Mouse (Mus musculus) left cerebral cortex, adult 6 months (tissue): ENCODE data around the gene Psg19. TPM values are rescaled to one million over a fixed set of nuclear protein-coding genes. Genes with fewer than 3 reads are reported as not detected.

Source experiments
- long read RNA-seq, 2 experiments: library from polyadenylated mRNA; unstranded; transcript quantifications; one replicate each; pipeline ENCODE4 v2.0.0; 2019 to 2020
- polyA plus RNA-seq: library from polyadenylated mRNA; unstranded; fragments of <200 nt; fragmentation: Nextera tagmentation; gene quantifications from 2 replicates; pipeline ENCODE4 v1.2.3, GENCODE M21; 2021

Psg19 gene
- polyA plus RNA-seq, result not detected in 2 replicates
- long read RNA-seq, experiment 1, result 0 reads
- long read RNA-seq, experiment 2, result 0 reads

DNA sequence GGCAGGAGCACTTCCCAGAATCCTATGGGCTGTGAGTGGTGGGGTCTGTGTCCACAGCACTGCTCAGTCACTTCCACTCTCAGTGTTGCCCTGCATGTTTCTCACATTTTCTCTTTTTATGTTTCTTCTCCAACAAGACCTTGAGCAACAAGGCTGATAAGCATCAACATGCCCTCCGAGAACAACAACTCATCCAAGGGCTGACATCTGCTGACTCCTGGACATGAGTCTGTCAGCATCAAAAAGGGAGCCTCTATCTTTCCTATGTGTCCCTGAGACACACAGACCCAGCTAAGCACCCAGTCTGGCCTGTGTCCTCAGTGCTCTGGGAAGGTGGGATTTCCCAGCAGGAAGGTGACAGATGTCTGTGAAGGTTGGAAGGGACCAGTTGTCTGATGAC lies at the start of gene Psg19:
TSS of gene Psg19 (minus strand) at position 101 of the 400 bp plus-strand sequence.

DNA sequence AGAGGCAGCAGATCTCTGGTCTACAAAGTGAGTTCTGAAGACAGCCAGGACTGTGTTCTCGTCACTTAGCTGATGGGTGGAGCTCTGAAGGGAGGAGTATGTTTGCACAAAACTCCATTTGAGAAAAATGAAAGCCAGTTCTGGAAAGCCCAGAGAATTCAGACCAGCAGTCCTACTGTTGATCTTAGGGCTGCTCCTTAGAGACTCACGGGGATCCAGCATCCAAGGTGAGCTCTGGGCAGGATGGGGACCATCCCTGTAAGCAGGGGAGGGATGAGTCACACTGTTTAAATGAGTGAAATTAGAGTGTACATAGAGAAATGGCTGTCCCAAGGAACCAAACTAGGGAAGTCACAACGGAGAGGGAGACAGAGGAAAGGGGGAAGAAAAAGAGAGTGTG lies 41.5 kb upstream of the Psg19 start, which contains the start of gene Mill2:
TSS of gene Mill2 (plus strand) at position 102 of the 400 bp plus-strand sequence.

DNA sequence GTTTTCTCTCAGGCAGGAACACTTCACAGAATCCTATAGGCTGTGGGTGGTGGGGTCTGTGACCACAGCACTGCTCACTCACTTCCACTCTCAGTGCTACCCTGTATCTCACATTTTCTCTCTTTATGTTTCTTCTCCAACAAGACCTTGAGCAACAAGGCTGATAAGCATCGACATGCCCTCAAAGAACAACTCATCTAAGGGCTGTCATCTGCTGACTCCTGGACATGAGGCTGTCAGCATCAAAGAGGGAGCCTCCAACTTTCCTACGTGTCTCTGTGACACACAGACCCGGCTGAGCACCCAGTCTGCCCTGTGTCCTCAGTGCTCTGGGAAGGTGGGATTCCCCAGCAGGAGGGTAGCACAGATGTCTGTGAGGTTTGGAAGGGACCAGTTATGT lies 23.2 kb upstream of the Psg19 start, which contains the start of gene Psg17:
TSS of gene Psg17 (minus strand) at position 101 of the 400 bp plus-strand sequence.

Other genes starting within 250 kb of the Psg19 start
- not detected in 2 replicates for gene Psg27, start 231.2 kb downstream of the Psg19 start, polyA plus RNA-seq
- not detected in 2 replicates for gene Psg23, start 182.0 kb downstream of the Psg19 start, polyA plus RNA-seq
- gene Psg21, start 141.8 kb downstream of the Psg19 start, polyA plus RNA-seq, result not detected in 2 replicates
- not detected in 2 replicates for gene Psg20, start 112.3 kb downstream of the Psg19 start, polyA plus RNA-seq
- gene Psg22, start 80.4 kb downstream of the Psg19 start, polyA plus RNA-seq, result not detected in 2 replicates
- gene Psg17, start 23.1 kb upstream of the Psg19 start, polyA plus RNA-seq, result not detected in 2 replicates
- gene Mill2, start 41.4 kb upstream of the Psg19 start, polyA plus RNA-seq, result 0.63 and 0.66 TPM in 2 replicates
- gene Pglyrp1, start 72.8 kb upstream of the Psg19 start, polyA plus RNA-seq, result 7.8 and 8.4 TPM in 2 replicates
- gene Ccdc61, start 111.9 kb upstream of the Psg19 start, polyA plus RNA-seq, result 15.8 and 16.5 TPM in 2 replicates
- 3.8 and 5.4 TPM in 2 replicates for gene Nova2, start 127.4 kb upstream of the Psg19 start, polyA plus RNA-seq
- gene Nanos2, start 188.9 kb upstream of the Psg19 start, polyA plus RNA-seq, result not detected in 2 replicates
- 5.9 and 13.0 TPM in 2 replicates for gene Mypop, start 192.7 kb upstream of the Psg19 start, polyA plus RNA-seq
- gene Irf2bp1, start 205.5 kb upstream of the Psg19 start, polyA plus RNA-seq, result 4.8 and 14.9 TPM in 2 replicates
- gene Foxa3, start 225.0 kb upstream of the Psg19 start, polyA plus RNA-seq, result not detected in 2 replicates
- gene Sympk, start 225.9 kb upstream of the Psg19 start, polyA plus RNA-seq, result 20.1 and 45.0 TPM in 2 replicates